Mouse (Mus musculus) myocyte (in vitro differentiated cells): ENCODE measurements around the gene Plod1.
A peak's percentile ranks its signal among the peaks of the same experiment; 100 is the strongest.

Experiments
- POLR2A ChIP-seq: IDR thresholded peaks from one replicate; pipeline ENCODE4 v1.6.1; 2011; ENCODE audit warnings: low read depth, mild to moderate bottlenecking, control low read depth, moderate library complexity; ENCODE audit not compliant: insufficient read length
- USF1 ChIP-seq: IDR thresholded peaks from one replicate; pipeline ENCODE4 v1.6.1; 2011; ENCODE audit warnings: low read depth, mild to moderate bottlenecking, control low read depth, moderate library complexity

- TF ChIP-seq USF1 (no peak), POLR2A (peak; percentile 60)
These were observed 32.1 kb downstream of the Plod1 start, which contains the start of gene Mfn2 for GRCm38 (mm10) chr4:147904313-147905089.
